Mouse (Mus musculus): ENCODE results near the gene Xrcc1.

The Xrcc1 gene

GRCm38 (mm10) chr7:24528861-24529260 is 17.2 kb upstream of the Xrcc1 start:
- in situ Hi-C loops (cut with MboI, MseI), result no loop called here

GRCm38 (mm10) chr7:24529580-24529979 is 16.5 kb upstream of the Xrcc1 start:
- in situ Hi-C loops (cut with MboI, MseI), result no loop called here

- in situ Hi-C loops (cut with MboI, MseI), result no loop called here
Observed at GRCm38 (mm10) chr7:24530062-24530931, 15.8 kb upstream of the Xrcc1 start, which contains the start of gene Irgq. TSS of gene Irgq (plus strand) at chr7:24530689.

GRCm38 (mm10) chr7:24531211-24531971 is 14.7 kb upstream of the Xrcc1 start:
- in situ Hi-C loops (cut with MboI, MseI), result no loop called here

- in situ Hi-C loops (cut with MboI, MseI), result no loop called here
Observed at GRCm38 (mm10) chr7:24533031-24533571, 13.0 kb upstream of the Xrcc1 start.

- in situ Hi-C loops (cut with MboI, MseI), result no loop called here
Observed at GRCm38 (mm10) chr7:24533806-24534205, 12.3 kb upstream of the Xrcc1 start.

GRCm38 (mm10) chr7:24534301-24534700 is 11.8 kb upstream of the Xrcc1 start:
- in situ Hi-C loops (cut with MboI, MseI), result no loop called here

GRCm38 (mm10) chr7:24537081-24537480 is 9.0 kb upstream of the Xrcc1 start:
- in situ Hi-C loops (cut with MboI, MseI), result no loop called here

GRCm38 (mm10) chr7:24537591-24537990 is 8.5 kb upstream of the Xrcc1 start:
- in situ Hi-C loops (cut with MboI, MseI), result no loop called here

- in situ Hi-C loops (cut with MboI, MseI), result no loop called here
Observed at GRCm38 (mm10) chr7:24538154-24538553, 7.9 kb upstream of the Xrcc1 start.

- in situ Hi-C loops (cut with MboI, MseI), result no loop called here
Observed at GRCm38 (mm10) chr7:24538701-24539100, 7.4 kb upstream of the Xrcc1 start.

- in situ Hi-C loops (cut with MboI, MseI), result no loop called here
Observed at GRCm38 (mm10) chr7:24539686-24540085, 6.4 kb upstream of the Xrcc1 start.

GRCm38 (mm10) chr7:24544506-24544905 is 1.6 kb upstream of the Xrcc1 start:
- in situ Hi-C loops (cut with MboI, MseI), result no loop called here

- in situ Hi-C loops (cut with MboI, MseI), result no loop called here
Observed at GRCm38 (mm10) chr7:24546634-24547389, 723 bp downstream of the Xrcc1 start.

- in situ Hi-C loops (cut with MboI, MseI), result no loop called here
Observed at GRCm38 (mm10) chr7:24547534-24548036, 1.5 kb downstream of the Xrcc1 start.

- in situ Hi-C loops (cut with MboI, MseI), result no loop called here
Observed at GRCm38 (mm10) chr7:24551985-24552759, 6.1 kb downstream of the Xrcc1 start.

- in situ Hi-C loops (cut with MboI, MseI), result no loop called here
Observed at GRCm38 (mm10) chr7:24555786-24556185, 9.7 kb downstream of the Xrcc1 start.

- in situ Hi-C loops (cut with MboI, MseI), result no loop called here
Observed at GRCm38 (mm10) chr7:24561450-24561849, 15.4 kb downstream of the Xrcc1 start.

GRCm38 (mm10) chr7:24563191-24563836 is 17.2 kb downstream of the Xrcc1 start:
- in situ Hi-C loops (cut with MboI, MseI), result no loop called here

- in situ Hi-C loops (cut with MboI, MseI), result no loop called here
Observed at GRCm38 (mm10) chr7:24563837-24564206, 17.7 kb downstream of the Xrcc1 start.
